Mouse (Mus musculus): ENCODE data around the gene Tmem56. TPM values are rescaled to one million over a fixed set of nuclear protein-coding genes. Genes with fewer than 3 reads are reported as not detected.

Tmem56 gene
- polyA plus RNA-seq (2012; ENCODE audit: low replicate concordance), result 9.1 and 11.2 TPM in 2 replicates

DNA sequence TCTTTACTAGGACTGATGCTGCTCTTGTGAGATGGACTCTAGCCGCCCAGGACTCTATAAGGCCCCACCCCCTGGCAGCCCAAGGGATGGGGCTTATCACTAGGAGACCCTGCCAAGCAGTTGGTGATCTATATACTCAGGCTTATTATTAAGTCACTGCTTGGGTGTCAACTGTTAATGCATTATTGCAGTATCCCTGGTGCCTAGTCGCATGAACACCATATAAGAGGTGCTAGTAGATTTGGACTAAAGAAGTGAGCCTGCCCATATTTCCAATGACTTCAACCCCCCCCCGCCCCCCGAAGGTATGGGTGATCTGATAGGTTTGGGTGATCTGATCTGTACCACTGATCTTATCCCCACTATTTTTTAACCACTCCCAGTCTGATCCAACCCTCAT, at the start of gene Tmem56:
Gene Tmem56 (minus strand): TSS at position 101 of the 400 bp plus-strand sequence.

DNA sequence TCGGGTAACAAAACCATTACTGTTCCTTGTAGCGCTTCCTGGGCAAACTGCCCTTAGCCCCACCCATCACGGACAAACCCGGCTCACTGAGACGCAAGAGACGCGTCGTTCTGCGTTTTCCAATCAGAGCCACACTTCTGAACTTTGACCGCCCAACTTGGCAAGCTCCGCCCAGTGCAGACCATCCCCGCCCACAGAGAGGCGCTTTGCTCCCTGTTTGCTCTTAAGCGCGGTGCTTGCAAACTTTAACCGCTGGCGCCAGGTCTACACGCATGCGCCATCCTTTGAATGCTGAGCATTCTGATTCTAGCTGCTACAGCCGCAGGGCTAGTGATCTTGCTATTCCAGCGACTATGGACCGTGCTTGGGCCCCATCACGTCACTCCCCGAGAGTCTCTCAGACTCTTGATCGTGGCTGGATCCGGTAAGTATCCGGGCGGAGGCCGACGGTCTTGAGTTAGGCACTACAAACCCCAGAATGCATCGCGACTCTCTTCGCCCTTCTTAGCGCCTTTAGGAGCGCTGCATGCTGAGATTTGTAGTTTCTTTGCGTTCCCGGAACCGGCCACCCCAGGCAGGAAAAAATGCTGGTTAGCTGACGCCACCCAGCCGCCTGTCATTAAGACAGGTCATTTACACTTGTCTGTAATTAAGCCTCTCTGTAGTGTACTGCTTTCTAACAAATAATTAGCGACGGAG, 8.8 kb upstream of the Tmem56 start, which contains the start of gene Alg14:
Gene Alg14 (plus strand): TSS at position 214 of the 699 bp plus-strand sequence.

GRCm38 (mm10) chr3:121171243-121171871, 111.5 kb downstream of the Tmem56 start, which contains the start of gene Rwdd3:
Gene Rwdd3, minus strand, starts transcription at chr3:121171695.

Other genes starting within 250 kb of the Tmem56 start
- gene Rwdd3, start 111.4 kb downstream of the Tmem56 start, polyA plus RNA-seq (2012; ENCODE audit: low replicate concordance), result 0.23 and 0.35 TPM in 2 replicates
- gene Alg14, start 8.7 kb upstream of the Tmem56 start, polyA plus RNA-seq (2012; ENCODE audit: low replicate concordance), result 0.29 and 15.3 TPM in 2 replicates
- gene Cnn3, start 143.4 kb upstream of the Tmem56 start, polyA plus RNA-seq (2012; ENCODE audit: low replicate concordance), result 8.0 and 13.6 TPM in 2 replicates
- gene Slc44a3, start 249.3 kb upstream of the Tmem56 start, polyA plus RNA-seq (2012; ENCODE audit: low replicate concordance), result not detected in 2 replicates